Mouse (Mus musculus): Measurements from ENCODE around the gene Nutf2.

Gene Nutf2

DNA sequence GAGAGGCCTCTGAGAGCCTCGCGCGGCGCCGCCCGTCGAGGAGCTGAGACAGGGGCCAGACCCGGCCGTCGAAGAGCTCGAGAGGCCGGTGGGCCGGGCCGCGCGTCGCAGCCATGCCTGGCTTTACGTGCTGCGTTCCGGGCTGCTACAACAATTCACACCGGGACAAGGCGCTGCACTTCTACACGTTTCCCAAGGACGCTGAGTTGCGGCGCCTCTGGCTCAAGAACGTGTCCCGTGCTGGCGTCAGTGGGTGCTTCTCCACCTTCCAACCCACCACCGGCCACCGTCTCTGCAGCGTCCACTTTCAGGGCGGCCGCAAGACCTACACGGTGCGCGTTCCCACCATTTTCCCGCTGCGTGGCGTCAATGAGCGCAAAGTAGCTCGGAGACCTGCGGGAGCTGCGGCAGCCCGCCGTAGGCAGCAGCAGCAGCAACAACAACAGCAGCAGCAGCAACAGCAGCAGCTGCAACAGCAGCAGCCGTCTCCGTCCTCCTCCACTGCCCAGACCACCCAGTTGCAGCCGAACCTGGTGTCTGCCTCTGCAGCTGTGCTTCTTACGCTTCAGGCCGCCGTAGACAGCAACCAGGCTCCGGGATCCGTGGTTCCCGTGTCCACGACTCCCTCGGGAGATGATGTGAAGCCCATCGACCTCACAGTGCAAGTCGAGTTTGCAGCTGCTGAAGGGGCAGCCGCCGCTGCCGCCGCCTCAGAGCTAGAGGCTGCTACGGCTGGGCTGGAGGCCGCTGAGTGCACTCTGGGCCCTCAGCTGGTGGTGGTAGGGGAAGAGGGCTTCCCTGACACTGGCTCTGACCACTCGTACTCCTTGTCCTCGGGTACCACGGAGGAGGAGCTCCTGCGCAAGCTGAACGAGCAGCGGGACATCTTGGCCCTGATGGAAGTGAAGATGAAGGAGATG, 4.9 kb upstream of the Nutf2 start:
- DNase-seq = peak; percentile 45

DNA sequence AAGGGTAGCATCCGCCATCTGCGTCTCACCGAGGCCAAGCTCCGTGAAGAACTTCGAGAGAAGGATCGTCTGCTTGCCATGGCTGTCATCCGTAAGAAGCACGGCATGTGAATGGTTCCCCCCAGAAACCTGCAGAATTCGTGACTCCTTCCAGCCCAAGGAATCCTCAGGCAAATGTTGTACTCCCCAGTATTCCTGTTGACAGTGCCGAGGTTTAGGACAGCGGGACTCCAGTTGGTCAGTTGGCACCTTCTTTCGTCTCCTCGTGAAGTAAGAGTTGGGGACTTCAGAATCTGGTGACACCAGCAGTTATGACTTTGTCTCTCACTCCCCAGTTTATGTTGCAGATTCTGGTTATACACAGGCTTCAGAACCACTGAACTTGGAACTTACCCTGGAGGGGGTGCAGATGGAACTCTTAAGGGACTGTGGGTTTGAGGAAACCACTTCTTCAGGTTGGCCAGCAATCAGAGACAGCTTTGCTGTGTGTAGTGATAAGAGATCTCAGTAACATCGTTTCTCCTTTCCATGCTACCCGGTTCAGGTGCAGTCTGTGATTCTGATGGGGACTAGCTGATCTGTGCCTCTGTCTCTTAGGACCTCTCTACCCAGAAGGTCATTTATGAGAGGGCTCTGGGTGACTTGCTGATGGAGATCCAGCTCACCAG, 4.1 kb upstream of the Nutf2 start:
- no peak for DNase-seq

DNA sequence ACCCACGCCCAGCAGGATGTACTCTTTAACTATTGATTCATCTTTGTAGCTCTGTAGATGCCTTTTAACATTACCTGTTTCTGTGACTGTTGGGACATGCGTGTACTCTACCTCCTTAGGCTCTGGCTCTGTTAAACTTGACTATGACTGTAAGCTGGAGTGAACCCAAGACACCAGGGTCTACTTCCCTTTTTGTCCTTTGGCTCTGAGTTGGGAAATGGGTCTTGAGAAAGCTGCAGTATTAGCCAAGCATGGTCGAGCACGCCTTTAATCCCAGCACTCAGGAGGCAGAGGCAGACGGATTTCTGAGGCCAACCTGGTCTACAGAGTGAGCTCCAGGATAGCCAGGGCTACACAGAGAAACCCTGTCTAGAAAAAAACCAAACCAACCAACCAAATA, 1.9 kb upstream of the Nutf2 start:
- no peak for DNase-seq

DNA sequence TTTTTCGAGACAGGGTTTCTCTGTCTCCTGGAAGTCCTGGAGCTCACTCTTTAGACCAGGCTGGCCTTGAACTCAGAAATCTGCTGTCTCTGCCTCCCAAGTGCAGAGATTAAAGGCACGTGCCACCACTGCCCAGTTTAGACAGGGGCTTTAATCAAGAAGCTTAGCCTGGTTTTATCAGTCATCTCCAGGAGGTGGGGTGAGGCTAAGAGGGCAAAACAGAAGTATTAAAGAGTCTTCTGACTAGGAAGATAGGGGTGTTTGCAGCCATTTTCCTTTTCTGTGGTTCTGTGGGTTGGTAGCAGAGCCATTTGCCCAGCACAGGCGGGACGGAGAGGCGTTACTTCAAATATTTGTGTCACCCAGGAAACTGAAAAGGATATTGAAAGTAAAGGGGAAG, 1.1 kb upstream of the Nutf2 start:
- DNase-seq = no peak

DNA sequence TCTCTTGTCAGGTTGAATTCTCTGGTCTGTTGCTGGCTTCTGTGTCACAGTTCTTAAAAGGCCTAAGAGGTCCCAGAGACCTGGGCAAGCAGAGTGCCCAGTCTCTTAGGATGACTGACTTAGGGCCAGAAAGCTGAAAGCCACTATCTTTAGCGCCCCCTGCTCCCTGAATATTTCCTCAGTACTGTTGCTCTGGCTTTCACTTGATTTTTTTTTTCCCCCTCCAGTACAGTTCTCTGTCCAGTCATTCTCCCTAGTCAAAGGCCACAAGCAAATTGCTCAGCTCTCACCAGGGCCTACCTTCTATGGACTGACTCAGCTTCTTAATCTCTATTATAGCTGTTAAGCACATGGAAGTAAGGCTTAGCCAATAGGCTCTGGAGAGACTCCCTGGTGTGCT, 1.6 kb downstream of the Nutf2 start:
- no peak for DNase-seq

DNA sequence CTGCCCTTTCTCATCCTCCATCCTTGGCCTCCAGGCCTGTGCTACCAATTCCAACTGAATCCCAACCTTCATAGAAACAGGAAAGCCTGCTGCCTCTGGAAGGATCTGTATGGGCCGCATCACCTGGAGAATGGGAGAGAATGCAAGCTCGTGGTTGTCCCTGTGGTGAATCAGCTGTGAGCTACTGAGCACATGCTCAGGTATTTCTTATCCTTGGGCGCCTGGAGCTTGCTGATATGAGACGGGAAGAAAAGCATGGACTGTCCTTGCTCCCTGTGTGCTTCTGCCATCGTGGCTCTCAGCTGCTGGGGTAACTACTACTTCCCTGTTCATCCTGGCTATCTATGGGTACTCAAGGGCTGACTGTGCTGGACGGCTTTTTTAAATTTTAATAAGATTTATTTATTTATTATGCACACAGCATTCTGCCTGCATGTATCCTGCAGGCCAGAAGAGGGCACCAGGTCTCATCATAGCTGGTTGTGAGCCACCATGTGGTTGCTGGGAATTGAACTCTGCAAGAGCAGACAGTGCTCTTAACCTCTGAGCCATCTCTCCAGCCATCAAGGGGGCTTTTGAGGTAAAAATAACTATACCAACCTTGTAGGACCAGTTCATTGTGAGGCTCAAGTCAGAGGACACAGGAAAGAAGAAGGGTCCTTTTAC, 6.1 kb downstream of the Nutf2 start:
- DNase-seq = no peak

DNA sequence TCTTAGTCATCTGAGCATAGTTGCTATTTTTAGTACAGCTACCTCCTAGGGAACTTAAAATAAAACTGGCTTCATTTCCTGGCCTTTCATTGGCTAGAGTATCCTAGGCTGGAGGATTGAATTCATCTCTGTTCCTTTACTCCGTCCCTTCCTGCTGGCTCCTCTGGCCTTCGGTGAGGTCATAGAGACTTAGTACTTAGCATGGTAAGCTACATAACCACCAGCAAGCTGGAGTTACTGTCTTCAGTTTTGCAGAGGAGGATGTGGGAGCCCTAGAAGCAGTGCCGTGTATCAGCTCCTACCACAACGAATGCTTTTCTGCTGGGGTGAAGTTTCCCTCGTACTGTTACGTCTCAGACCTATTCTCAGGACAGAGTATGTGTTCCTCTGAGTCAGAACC, 13.9 kb downstream of the Nutf2 start:
- no peak for DNase-seq

DNA sequence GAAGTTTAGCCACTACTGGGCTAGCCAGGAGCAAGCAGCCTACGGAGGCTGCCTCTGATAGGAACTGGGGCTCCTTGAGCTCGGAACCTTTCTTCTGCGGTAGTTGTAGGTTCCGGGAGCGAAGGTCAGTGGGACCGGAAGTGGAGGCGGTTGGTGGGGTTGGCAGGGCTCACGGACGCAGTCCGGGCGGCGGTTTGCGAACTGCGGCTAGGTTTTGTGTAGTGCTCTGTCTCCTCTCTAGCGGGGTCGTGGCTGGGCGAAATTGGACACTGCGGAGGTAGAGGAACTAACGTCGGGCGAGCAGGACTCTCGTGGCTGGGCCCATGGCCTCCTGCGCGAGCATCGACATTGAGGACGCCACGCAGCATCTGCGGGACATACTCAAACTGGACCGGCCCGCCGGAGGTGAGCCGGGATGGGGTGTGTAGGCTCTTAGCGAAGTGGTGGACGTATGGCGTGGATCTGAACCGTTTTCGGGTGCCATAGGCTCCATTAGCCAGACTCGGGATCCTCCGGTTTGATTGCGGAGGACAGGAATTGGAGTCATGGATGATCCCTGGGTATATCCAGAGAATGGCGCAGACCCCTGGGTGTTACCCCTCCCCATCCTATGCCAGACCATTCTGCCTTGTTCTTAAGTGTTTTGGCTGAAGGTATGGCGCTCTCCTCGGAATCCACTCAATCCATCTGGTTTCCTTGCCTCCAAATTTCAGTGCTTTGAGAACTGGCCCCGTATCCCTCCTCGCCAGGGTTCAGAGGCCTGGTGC, 20.6 kb downstream of the Nutf2 start, which contains the start of gene Edc4:
TSS of gene Edc4 (plus strand) at position 128 of the 767 bp plus-strand sequence.
- DNase-seq = peak; percentile 75

DNA sequence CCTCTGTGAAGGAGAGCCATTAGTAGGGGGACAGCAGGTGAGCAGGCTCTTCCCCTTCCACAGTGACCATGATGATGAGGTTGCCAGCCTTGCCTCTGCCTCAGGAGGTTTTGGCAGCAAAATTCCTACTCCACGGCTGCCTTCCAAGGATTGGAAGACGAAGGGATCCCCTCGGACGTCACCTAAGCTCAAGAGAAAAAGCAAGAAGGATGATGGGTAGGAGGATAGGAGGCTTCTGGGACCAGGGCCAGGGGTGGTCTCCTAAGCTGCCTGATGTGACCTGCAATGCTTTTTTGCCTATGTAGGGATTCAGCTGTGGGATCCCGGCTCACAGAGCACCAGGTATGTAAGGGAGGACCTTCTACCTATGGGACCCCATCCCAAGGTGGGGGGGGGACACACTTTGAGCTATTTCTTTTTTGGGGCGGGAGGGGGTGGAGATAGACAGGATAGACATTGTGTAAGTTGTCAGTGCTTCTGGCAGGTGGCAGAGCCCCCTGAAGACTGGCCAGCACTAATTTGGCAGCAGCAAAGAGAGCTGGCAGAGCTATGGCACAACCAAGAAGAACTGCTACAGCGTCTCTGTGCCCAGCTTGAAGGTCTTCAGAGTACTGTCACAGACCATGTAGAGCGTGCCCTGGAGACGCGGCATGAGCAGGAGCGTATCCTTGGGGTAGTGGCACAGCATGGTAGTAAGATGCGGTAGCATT, 29.5 kb downstream of the Nutf2 start:
- DNase-seq = no peak

DNA sequence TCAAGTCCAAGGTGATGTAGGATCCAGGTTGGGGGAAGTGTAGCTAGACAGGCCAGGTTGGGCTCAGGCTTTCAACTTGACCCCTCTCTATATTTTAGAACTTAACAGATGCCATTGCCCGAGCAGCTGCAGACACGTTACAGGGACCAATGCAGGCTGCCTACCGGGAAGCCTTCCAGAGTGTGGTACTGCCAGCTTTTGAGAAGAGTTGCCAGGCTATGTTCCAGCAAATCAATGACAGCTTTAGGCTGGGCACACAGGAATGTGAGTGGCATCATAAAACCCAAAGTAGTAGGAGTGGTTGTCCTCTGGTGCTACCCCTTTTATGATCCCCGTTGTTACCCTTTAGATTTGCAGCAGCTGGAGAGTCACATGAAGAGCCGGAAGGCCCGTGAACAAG, 30.5 kb downstream of the Nutf2 start:
- DNase-seq = no peak

DNA sequence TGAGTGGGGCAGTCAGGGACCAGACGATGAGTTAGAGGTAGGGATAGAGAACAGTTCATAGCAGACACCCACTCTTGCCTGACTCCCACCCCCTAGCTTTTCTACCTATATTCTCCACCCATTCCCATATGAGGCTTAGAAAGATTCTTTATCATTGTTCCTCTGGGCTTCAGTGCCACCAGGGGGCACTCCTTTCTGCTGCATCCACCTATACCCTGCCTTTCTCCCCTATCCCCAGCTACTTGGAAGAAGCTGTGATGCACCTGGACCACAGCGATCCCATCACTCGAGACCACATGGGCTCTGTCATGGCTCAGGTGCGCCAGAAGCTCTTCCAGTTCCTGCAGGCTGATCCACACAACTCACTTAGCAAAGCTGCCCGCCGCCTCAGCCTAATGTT, 32.1 kb downstream of the Nutf2 start:
- no peak for DNase-seq

DNA sequence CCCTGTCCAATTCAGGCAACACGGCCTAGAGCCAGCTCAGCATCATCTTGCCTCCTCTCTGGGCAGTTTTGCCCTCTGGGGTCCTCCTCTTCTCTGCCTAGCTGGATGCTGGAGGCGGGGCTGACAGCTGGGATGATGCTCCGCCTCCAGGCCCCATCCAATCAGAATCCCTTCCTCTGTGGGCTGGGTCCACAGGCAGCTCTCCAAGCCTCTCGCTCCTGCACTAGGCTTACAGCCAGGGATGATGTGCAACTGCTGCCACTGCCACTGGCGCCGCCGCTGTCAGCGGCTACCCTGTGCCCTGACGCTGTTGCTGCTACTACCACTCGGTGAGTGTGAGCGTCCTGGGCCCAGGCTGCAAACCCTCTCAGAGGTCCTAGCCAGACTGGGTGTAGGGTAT, 33.0 kb downstream of the Nutf2 start, which contains the start of gene Nrn1l:
TSS of gene Nrn1l (plus strand) at position 229 of the 400 bp plus-strand sequence.
- peak; percentile 68 for DNase-seq

DNA sequence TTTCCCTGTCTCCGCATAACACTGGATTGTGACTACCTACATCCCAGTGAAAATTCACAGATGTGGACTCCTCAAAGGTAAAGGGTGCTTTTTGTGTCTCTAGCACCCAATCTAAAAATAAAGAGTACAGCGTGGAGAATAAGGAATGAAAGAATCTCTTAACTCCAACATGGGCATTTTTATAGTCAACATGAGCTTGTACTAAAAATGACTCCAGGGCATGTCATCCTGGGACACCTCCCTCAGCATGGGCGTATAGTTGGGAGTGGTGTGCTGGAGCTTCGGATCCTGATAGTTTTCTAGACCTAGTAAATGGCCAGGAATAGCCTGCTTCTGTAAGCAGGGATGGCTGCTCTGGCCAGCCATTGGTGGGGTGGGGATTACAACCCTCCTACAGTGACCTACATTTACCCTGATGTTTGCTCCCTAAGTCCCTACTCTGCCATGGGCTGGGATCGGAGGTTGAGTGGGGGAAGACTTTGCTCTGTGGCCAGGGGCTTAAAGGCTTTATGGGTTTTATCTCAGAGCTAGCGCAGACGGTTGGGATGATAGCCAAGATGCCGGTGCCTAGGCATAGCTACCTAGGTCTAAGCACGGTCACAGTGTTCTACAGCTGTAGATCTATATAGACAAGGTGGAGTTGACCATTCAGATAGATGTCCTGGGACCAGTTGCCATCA, 37.6 kb downstream of the Nutf2 start:
- no peak for DNase-seq

DNA sequence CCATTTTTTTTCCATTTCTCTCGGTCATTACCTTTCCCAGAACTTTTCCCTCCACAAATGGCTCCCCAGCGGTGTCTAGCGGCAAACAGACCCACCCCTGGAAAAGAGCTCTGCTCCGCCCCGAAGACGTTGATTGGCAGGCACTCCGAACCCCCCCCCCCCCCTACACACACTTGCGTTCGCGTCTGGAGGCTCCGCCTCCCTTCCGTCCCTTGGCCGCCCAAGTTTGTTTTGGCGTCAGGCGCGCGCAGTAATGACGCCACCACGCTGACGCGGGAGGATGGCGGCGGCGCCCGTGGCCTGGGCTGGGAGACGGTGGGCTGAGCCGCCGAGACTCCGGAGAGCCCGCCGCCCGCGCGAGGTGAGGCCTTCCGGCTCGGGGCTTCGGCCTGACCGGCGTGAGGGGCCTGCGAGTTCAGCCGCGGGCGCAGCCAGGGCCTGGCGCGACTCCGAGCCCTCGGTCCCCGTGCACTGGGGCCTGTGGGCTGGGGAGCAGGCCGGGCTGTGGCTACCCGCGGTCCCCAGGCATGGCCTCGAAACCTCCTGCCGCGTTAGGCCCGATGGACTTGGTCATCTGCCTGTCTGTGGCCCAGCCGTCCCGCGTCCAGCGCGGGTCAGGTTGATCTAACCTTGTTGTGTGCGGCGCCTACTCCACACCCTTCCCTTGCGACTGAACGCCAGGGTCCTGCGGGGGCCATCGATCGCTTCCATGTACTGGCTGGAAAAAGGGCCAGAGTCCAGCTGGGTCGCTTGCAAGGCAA, 40.0 kb downstream of the Nutf2 start, which contains the start of gene Pskh1:
TSS of gene Pskh1 (plus strand) at position 262 of the 761 bp plus-strand sequence.
- peak; percentile 86 for DNase-seq

DNA sequence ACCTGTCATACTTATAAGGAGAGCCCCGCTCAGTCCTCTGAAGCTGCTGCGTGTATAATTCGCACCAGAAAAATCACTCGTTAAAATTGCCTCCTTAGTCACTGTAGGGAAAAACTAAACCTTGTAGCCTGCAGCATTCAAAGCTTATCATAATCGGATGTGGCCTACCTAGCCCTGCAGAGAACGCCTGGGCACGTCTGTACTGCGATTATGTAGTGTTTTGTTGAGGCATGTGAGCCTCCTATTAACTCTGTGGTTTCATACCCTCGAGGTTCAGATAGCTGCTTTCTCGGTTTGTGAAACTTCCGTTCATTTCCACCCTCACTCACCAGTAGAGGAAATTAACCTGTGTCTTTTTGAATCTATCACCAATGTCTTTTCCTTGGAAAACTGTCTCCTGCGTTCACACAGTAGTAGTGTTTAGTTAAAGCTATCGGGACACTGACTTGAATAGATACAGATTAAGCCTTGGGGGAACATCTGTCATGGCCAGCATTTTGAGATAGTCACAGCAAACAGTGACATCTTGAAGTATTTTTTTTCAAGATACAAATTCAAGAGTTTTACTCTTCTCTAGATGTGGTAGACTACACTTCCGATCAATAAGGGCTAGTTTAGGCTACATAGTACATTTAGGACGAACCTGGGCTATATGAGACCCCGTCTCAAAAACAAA, 40.7 kb downstream of the Nutf2 start:
- no peak for DNase-seq

DNA sequence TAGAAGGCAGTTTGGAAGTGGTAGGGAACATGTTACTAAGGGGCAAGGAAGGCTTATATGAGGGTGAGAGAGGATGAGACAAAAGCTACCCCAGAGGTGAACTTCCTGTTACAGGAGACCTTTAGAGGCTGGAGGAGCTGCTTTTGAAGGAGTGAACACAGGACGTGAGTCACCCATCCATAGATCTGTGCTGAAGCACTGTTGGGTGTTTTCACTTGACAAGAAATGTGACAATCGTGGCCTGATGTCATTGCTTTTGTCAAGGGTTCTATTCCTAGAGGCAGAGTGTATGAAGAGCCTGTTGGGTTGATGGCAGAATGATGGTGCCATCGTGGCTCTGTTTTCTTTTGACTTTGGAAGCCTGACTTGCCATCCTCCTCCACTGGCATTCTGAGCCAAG, 59.0 kb downstream of the Nutf2 start:
- no peak for DNase-seq

DNA sequence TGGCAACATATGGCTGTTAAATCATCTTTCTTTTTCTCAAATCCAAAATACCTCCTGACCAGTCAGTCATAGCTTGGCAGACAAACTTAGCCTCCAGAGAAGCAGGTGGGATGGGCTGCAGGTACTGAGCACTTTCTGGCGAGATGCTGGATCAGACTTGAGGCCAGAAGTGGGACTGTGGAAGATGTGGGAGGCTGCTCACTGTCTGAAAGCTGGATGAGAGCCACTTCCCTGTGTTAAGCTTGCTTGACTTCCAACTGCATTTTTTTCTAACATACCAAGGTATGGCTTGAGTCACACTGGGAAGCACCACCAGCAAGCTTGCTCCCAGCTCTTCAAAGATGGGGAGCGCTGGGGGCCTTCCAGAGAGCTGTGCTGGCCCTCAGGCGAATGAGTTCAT, 64.7 kb downstream of the Nutf2 start:
- no peak for DNase-seq
